Mouse (Mus musculus) spleen, postnatal 4 days (tissue): ENCODE data around the gene Atat1.

Source experiments
- DNase-seq, 2 experiments: peaks; one replicate each; pipeline ENCODE4 v3.0.0; 2022; ENCODE audit warnings: low spot score in 2 of 2

The Atat1 gene

GRCm38 (mm10) chr17:35873774-35874519 is 35.9 kb downstream of the Atat1 start:
- peak; percentile 90 to 98 for DNase-seq

- peak; percentile 64 to 85 for DNase-seq
Measured at GRCm38 (mm10) chr17:35870884-35871696, 38.8 kb downstream of the Atat1 start.

- DNase-seq, result peak; percentile 74 to 83
Measured at GRCm38 (mm10) chr17:35870151-35870883, 39.6 kb downstream of the Atat1 start.

- DNase-seq, result peak; percentile 39 to 64
Measured at GRCm38 (mm10) chr17:35869346-35870067, 40.4 kb downstream of the Atat1 start.

GRCm38 (mm10) chr17:35868961-35869345 is 40.9 kb downstream of the Atat1 start:
- DNase-seq, result no peak

GRCm38 (mm10) chr17:35868165-35868820 is 41.6 kb downstream of the Atat1 start:
- peak; percentile 49 to 73 for DNase-seq

- peak; percentile 71 to 80 for DNase-seq
Measured at GRCm38 (mm10) chr17:35866911-35867890, 42.7 kb downstream of the Atat1 start.

GRCm38 (mm10) chr17:35866281-35866831 is 43.5 kb downstream of the Atat1 start:
- peak; percentile 57 to 78 for DNase-seq

GRCm38 (mm10) chr17:35865481-35866280 is 44.2 kb downstream of the Atat1 start, which contains the start of gene Ppp1r18:
Gene Ppp1r18 (plus strand): TSS chr17:35865593.
- peak; percentile 66 to 83 for DNase-seq

- DNase-seq, result no peak
Measured at GRCm38 (mm10) chr17:35864832-35865353, 45.0 kb downstream of the Atat1 start.

- DNase-seq, result peak; percentile 86 to 93
Measured at GRCm38 (mm10) chr17:35861198-35861857, 48.5 kb downstream of the Atat1 start, which contains the start of gene Nrm. Gene Nrm (plus strand): TSS chr17:35861318.

GRCm38 (mm10) chr17:35860831-35861197 is 49.1 kb downstream of the Atat1 start:
- DNase-seq, result no peak

- DNase-seq, result no peak
Measured at GRCm38 (mm10) chr17:35859835-35860234, 50.0 kb downstream of the Atat1 start.

- DNase-seq, result no peak
Measured at GRCm38 (mm10) chr17:35859371-35859770, 50.5 kb downstream of the Atat1 start.

GRCm38 (mm10) chr17:35850974-35851373 is 58.9 kb downstream of the Atat1 start:
- no peak for DNase-seq

GRCm38 (mm10) chr17:35848112-35848511 is 61.8 kb downstream of the Atat1 start:
- no peak for DNase-seq
